Mouse (Mus musculus) left cerebral cortex, adult 18-20 months (tissue): ENCODE measurements around the gene Pmf1. TPM values are rescaled to one million over a fixed set of nuclear protein-coding genes. Genes with fewer than 3 reads are reported as not detected.
A peak's percentile ranks its signal among the peaks of the same experiment; 100 is the strongest.

ENCODE experiments used
- DNase-seq, 2 experiments: peaks; one replicate each; pipeline ENCODE4 v3.0.0; 2021 to 2022; ENCODE audit warnings: low spot score in 2 of 2, mixed read lengths in 1 of 2
- long read RNA-seq, 2 experiments: library from polyadenylated mRNA; stranded (forward); transcript quantifications; one replicate each; pipeline ENCODE4 v2.0.0; 2021
- total RNA-seq, 2 experiments: library from RNA; stranded (reverse); gene quantifications; 2 replicates each; pipeline ENCODE4 v1.2.3; 2021

Gene Pmf1
- total RNA-seq, result 1 to 10 TPM; 5.2 to 6.2 TPM
- long read RNA-seq, experiment 1, partial matches to known transcripts, result 0 of 4 reads
- long read RNA-seq, experiment 1, other reads (novel, unspliced or antisense), result 0 of 4 reads
- long read RNA-seq, experiment 2, result 0 reads

- peak; percentile 86 to 88 for DNase-seq
Observed at GRCm38 (mm10) chr3:88409741-88410644, at the start of gene Pmf1. TSS of gene Pmf1 (minus strand) at chr3:88410331.

DNA sequence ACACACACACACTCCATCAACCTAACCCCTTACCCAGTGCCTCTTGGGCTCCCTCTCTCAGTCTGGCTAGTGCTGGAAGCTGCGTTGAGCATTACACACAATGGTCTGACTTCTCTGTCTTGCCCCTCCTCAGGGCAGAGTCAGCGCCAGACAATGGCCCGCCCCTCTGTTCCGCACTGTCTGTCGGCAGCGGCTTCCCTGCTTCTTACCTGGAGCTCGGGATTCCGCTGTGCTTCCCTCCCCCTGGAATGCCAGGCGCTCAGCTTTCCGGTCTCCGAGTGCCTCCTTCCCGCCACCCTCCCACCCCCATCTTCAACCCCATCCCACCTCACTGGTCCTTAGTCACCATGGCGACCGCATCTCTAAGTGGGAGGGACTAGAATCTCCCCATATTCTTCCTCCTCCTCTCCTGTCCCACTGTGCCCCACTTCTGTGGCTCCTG is 48.7 kb upstream of the Pmf1 start:
- peak; percentile 50 to 56 for DNase-seq

- no peak for DNase-seq
Observed at GRCm38 (mm10) chr3:88456746-88457532, 46.8 kb upstream of the Pmf1 start.

DNA sequence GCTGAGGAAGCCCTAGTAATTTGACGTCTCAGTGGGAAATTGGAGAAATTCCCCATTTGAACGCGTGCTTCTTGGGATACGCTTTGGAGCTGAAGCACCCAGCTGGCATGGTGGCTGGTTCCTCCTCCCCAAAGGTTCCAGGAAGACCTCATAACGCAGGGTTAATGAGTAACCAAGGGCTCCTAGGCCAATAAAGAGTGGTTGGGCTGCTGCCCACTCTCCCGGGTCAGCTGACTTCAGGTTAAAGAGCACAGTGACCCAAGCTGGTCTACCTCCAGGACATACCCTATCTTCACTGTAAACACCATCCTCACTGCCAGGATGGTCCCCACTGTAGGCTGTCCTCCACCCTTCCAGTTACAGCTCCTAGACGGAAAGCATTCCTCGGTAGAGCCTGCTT is 46.2 kb upstream of the Pmf1 start:
- no peak for DNase-seq

- no peak for DNase-seq
Observed at GRCm38 (mm10) chr3:88455588-88456264, 45.6 kb upstream of the Pmf1 start.

GRCm38 (mm10) chr3:88454762-88455587 is 44.8 kb upstream of the Pmf1 start:
- no peak for DNase-seq

- DNase-seq, result no peak
Observed at GRCm38 (mm10) chr3:88453986-88454385, 43.9 kb upstream of the Pmf1 start.

DNA sequence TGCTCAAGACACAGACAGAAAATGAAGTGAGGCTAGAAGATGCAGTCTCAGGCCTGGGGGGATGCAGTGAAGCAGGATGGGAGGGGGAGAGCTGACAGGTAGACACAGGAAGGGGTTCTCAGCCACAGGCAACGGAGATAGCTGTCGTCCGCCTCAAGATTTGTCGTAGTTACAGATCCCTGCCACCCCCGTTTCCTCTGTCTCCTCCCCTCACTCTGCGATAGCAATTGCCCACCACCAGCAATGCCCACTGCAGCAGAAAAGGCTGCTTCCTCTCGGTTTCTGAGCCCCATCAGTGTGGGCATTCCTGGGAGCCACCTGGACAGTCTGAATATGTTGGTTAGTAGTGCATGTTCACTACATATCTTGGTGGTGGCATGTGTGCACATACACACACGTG is 43.2 kb upstream of the Pmf1 start:
- DNase-seq, result no peak

DNA sequence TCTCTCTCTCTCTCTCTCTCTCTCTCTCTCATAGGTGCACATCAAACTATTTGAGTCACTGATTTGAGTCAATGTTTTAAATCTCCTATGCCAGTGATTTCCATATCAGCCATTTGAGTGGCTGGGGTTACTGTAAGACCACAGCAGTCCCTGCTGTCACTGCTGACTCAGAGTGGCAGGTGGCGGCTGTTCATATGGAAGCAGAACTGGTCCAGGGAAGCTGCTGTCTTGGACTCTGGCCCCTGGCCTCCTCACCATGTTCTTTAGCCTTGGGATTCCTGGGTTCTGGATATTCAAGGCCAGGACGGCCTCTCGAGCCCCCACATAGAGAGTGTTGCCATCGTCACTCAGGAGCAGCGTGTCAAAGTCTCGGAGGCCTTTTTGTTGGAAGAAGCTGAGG is 42.6 kb upstream of the Pmf1 start:
- no peak for DNase-seq

- DNase-seq, result no peak
Observed at GRCm38 (mm10) chr3:88452246-88452645, 42.1 kb upstream of the Pmf1 start.

DNA sequence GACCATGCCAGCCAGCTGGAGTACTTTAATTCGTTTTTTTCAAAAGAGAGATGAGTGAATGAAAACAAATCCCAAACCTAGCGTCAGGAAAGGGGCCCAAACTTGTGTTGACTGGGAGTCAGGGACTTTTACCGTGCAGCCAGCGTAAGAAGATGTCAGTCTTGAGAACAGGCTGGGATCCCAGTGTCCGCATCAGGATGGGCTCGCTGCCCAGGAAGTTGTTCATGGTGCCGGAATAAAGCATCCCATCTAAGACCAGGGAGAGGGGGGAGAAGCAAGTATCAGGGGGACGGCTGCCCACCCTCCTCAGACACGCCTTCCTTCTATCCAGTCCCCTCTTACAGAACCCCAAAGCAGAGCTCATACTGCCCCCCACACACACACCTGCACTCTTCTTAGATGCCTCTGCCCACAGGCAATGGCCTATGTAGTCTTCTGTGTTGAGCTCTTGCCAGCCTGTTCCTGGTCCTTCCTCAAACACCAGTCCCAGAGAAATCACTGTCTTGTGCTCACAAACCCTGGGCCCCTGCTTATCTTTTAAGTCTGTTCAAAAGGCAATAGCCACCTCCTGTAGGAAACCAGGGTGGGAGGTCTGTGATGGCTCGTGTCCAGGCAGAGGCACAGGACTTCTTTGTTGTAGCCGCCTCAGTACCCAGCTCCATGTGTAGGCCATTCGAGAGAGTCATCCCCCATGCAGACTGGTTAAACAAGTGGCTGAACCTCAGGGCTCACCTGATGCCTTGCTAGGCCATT is 40.4 kb upstream of the Pmf1 start:
- no peak for DNase-seq

DNA sequence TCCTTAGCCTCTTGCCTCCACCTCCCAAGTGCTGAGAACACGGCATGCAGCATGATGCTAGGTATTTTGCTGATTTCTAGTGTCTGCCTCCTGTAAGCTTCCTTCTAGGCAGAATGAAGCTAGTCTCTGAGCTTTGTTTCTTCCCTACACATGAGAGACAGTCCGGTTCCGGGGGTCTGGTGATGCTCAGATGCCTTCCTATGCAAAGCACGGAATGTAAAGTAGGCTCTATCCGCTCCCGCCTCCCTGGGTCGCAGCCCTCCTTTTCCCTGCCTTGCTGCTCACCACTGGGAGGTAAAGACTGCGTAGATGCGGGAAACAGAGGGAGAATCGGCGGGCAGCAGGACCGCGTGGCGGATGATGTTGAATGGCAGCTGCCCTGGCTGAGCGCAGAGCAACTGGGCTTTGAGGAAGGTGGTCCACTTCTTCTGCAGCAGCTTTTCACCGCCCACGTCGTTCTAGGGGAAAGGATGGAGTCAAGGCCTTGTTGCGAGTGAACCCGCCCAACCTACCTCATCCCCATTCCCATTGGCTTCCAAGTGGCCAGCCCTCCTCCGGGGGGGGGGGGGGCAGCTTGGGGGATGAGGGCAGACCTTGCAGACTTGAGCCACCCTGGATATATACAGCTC is 39.4 kb upstream of the Pmf1 start:
- DNase-seq, result no peak

DNA sequence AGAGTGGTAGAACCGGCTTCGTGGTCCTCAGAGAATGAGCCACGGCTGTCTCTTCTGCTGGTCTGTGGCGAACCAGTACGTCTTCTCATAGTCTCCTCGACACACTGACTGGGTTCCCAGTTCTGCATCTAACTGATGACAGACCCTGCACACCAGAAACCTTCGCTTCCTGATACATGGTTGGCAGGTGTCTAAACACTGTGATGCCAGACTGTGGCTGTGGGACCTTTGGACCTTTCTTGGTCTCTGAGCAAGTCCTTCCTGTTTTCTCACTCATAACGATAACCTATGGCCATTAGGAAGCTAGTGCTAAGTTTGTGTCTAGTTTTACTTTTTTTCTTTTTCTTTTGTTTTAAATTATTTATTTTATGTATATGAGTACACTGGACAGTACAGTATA is 38.3 kb upstream of the Pmf1 start:
- DNase-seq, result no peak

DNA sequence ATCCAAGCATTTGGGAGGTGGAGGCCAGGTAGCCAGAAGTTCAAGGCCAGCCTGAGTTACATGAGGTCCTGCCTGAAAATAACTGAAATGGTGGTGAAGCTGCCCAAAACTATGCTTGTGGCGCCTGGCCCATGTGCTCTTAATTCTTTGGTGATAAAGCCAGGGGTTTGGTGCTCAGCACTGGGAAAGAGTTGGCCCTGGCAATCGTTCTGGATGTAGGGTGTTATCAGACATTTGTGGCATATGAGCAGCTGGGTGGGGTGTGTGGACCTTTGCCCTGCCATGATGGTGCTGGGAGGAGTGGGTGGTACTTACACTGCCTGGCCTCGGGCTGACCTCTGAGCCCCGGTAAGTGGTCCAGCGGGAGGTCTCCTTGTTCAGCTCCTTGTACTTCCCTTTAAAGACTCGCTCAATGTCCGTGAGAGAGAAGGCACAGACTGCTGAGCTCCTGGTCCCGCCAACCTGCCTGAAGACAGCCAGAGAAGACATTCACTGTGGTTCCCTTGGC is 37.6 kb upstream of the Pmf1 start:
- DNase-seq, result no peak

DNA sequence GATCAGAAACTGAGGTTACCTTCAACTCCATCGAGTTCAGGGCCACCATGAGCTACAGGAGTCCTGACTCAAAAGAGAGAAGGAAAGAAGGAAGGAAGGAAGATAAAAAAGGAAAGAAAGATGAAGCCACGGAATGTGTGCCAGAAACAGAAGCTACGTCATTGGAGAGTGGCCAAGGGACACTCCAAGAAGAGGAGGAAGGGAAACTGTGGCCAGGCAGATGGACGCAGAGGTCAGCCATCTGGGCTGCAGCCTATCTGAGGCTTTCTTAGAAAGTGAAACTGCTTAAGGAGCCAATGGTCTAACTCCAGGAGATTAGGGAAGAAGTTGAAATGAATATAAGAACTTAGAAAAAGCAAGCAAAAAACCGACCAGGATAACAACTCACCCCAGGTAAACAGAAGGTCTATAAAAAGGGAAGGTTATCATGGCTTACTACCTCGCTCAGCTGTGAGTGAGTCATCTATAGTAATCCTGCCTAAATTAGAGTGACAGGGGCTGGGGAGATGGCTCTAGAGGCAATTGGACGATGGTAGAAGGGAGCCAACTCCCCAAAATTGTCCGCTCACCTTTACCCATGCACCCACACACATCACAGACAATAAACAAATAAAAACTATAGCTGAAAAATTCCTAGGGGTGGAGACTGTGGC is 36.5 kb upstream of the Pmf1 start:
- DNase-seq, result no peak

DNA sequence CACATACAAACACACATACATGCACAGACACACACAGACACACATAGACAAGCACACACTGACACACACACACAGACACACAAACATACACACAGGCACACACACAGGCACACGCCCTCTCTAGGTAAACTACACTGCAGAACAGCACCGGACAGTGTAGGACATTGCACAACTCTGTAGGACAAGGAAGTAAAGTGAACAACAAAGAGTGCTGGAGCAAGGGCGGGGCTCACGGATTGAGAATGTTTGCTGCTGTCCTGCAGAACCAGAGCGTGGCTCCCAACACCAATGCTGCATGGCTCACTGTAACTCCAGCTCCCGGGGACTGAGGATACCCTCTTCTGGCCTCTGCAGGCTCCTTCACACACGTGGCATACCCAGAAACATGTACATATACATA is 32.8 kb upstream of the Pmf1 start:
- DNase-seq, result no peak

GRCm38 (mm10) chr3:88442488-88442887 is 32.4 kb upstream of the Pmf1 start:
- DNase-seq, result no peak
